Mouse (Mus musculus) kidney, adult 2 months (tissue): ENCODE results near the gene Lsp1.

Experiments
- CTCF ChIP-seq: fragments of 200-500 bp; conservative IDR thresholded peaks from 2 replicates; pipeline ENCODE4 v1.5.1; 2011; ENCODE audit warnings: low read depth, mild to moderate bottlenecking, control low read depth, low read length, moderate library complexity, mixed read lengths; ENCODE audit not compliant: insufficient read depth, insufficient read length
- POLR2A ChIP-seq: fragments of 200-500 bp; IDR thresholded peaks from one replicate; pipeline ENCODE4 v1.6.1; 2011; ENCODE audit warnings: low read depth, low read length, control low read depth

- no peak for TF ChIP-seq POLR2A
- TF ChIP-seq CTCF: no peak
These were observed 10.8 kb downstream of the Lsp1 start for GRCm38 (mm10) chr7:142471414-142471861.
